Mouse (Mus musculus) limb, embryonic 14.5 days (tissue): ENCODE measurements at regions not wholly inside any gene's neighbourhood (a gene's known extent, or its start where the extent isn't known, plus 50 kb on each side); places are given as distances from the start of the nearest gene placed in this dataset.

ENCODE experiments used
- ATAC-seq: fragments of 200-750 bp; cut with Nextera tagmentation; 2 replicates; pipeline ENCODE4 v1.8.0; 2017; ENCODE audit warnings: low read depth, moderate number of reproducible peaks, moderate TSS enrichment; ENCODE audit not compliant: low FRiP score
- DNase-seq: peaks from one replicate; pipeline ENCODE4 v3.0.0-alpha.2; 2015; ENCODE audit warnings: low spot score
- H3K27ac ChIP-seq: fragments of 300-500 bp; sonication (generic); replicated peaks from 2 replicates; pipeline ENCODE4 v1.5.1; 2014; ENCODE audit warnings: low read depth, mild to moderate bottlenecking, low read length, moderate library complexity, mixed read lengths
- H3K27me3 ChIP-seq: fragments of 300-500 bp; sonication (generic); 2 replicates; pipeline ENCODE4 v1.6.1; 2014; ENCODE audit warnings: low read length, mixed read lengths; ENCODE audit not compliant: control insufficient read depth, insufficient read depth
- H3K36me3 ChIP-seq: fragments of 300-500 bp; sonication (generic); 2 replicates; pipeline ENCODE4 v1.6.1; 2014; ENCODE audit warnings: mild to moderate bottlenecking, low read length, moderate library complexity, mixed read lengths; ENCODE audit not compliant: control insufficient read depth, insufficient read depth
- H3K4me1 ChIP-seq: fragments of 300-500 bp; sonication (generic); 2 replicates; pipeline ENCODE4 v1.6.1; 2014; ENCODE audit warnings: antibody characterized with exemption, low read length, mixed read lengths; ENCODE audit not compliant: control insufficient read depth, insufficient read depth
- H3K4me2 ChIP-seq: fragments of 300-500 bp; sonication (generic); replicated peaks from 2 replicates; pipeline ENCODE4 v1.6.1; 2014; ENCODE audit warnings: low read depth, mild to moderate bottlenecking, low read length, moderate library complexity; ENCODE audit not compliant: severe bottlenecking
- H3K4me3 ChIP-seq: fragments of 300-500 bp; sonication (generic); replicated peaks from 2 replicates; pipeline ENCODE4 v1.5.1; 2014; ENCODE audit warnings: low read length
- H3K9ac ChIP-seq: fragments of 300-500 bp; sonication (generic); 2 replicates; pipeline ENCODE4 v1.6.1; 2014; ENCODE audit warnings: mild to moderate bottlenecking, low read depth, low read length, moderate library complexity; ENCODE audit not compliant: severe bottlenecking
- H3K9me3 ChIP-seq: fragments of 300-500 bp; sonication (generic); 2 replicates; pipeline ENCODE4 v1.6.1; 2016; ENCODE audit warnings: low read length; ENCODE audit not compliant: control insufficient read depth
- POLR2A ChIP-seq: fragments of 200-500 bp; IDR thresholded peaks from 2 replicates; pipeline ENCODE4 v1.8.0; 2012; ENCODE audit warnings: inconsistent platforms, mild to moderate bottlenecking, moderate library complexity, borderline replicate concordance; ENCODE audit not compliant: insufficient read depth, insufficient read length; ENCODE audit errors: extremely low read depth
- WGBS: fragments of 180-500 bp; shearing (Covaris S2); extraction: QIAGEN DNeasy Blood & Tissue Kit; methylation state at CpG from one replicate; pipeline ENCODE4 v1.1.7; 2014; 5-methylcytosine and 5-hydroxymethylcytosine counted together

DNA sequence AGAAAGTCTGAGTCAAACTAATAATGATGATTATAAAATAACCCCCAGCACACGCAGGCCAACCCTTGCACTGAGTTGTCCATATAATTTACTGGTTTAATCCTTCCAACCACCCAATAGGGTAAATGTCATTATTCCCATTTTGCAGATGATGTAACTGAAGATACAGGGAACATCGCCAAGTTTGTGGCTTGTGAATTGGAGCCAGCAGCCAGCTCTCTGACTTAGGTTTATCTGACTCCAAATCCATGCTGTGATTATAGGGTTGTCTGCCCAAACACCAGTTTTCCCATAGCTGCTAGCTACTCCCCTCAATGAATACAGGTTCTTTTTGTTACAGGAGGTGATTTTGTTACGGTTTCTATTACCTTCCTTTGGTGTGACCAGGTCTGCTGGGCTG, 451.3 kb upstream of the Jarid2 start:
- TF ChIP-seq POLR2A, result no peak
- 77% methylated on average over 3 of the region's 3 CpGs for WGBS
- H3K4me3 ChIP-seq, result no peak overlapping the region
- H3K27ac ChIP-seq, result no peak overlapping the region
- H3K9ac ChIP-seq, result no peak overlapping the region
- H3K4me2 ChIP-seq, result no peak overlapping the region
- peaks cover 18% of the 10 kb centered on the region for H3K4me1 ChIP-seq
- no peaks in the 10 kb centered on the region for H3K27me3 ChIP-seq
- no peaks in the 10 kb centered on the region for H3K9me3 ChIP-seq
- ATAC-seq, result no peak
- no peaks in the 10 kb centered on the region for H3K36me3 ChIP-seq
- peak; percentile 15 for DNase-seq

GRCm38 (mm10) chr13:44279036-44279435, 450.2 kb upstream of the Jarid2 start:
- no peak overlapping the region for H3K27ac ChIP-seq
- no peaks in the 10 kb centered on the region for H3K9me3 ChIP-seq
- 51% methylated on average over 4 of the region's 4 CpGs for WGBS
- H3K4me2 ChIP-seq, result no peak overlapping the region
- no peak overlapping the region for H3K4me3 ChIP-seq
- no peaks in the 10 kb centered on the region for H3K27me3 ChIP-seq
- ATAC-seq (no peak), DNase-seq (no peak)
- no peak for TF ChIP-seq POLR2A
- H3K9ac ChIP-seq, result no peak overlapping the region
- H3K36me3 ChIP-seq, result no peaks in the 10 kb centered on the region
- H3K4me1 ChIP-seq, result peaks cover 19% of the 10 kb centered on the region

DNA sequence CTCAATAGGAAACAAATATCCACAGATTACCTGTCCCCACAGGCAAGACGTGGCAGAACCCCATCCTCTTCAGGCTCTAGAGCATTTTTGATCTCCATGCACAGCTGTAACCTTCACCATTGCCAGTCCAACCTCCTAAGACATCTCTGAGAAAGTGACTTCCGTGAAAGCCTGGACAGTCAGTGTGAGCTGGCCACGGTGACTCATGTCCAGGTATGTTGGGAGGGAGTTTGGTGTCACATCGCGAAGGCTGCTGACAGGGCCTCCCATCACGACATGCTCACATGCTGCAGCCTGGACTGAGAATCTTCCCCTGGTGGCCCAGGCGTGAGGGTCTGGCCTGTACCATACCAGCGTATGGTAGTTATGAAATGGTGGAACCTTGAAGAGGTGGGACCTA, 449.0 kb upstream of the Jarid2 start:
- Histone ChIP-seq H3K9me3 (no peaks in the 10 kb centered on the region), H3K27ac (no peak overlapping the region), H3K4me2 (no peak overlapping the region), H3K4me1 (peaks cover 19% of the 10 kb centered on the region), H3K27me3 (no peaks in the 10 kb centered on the region), H3K36me3 (no peaks in the 10 kb centered on the region), H3K4me3 (no peak overlapping the region), H3K9ac (no peak overlapping the region)
- 96% methylated on average over 8 of the region's 8 CpGs for WGBS
- ATAC-seq (no peak), DNase-seq (no peak)
- no peak for TF ChIP-seq POLR2A

DNA sequence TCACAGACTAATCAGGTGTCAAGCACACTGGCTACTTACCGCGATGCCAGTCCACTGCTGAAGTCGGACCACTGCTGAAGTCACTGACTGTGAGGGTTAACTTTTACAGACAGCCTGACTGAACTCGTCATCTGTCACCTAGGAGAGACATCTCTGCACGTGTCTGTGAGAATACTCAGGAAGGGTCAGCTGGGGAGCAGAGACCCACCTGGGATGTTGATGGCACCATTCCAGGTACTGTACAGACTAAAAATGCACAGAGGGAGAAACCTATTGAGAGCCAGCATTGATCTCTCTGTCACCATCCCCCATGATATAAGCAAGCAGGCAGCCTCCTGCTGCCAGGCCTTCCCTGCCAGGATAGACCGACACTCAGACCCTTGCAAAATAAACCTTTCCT, 447.5 kb upstream of the Jarid2 start:
- H3K9me3 ChIP-seq, result no peaks in the 10 kb centered on the region
- H3K27ac ChIP-seq, result no peak overlapping the region
- H3K27me3 ChIP-seq, result no peaks in the 10 kb centered on the region
- ATAC-seq (no peak), DNase-seq (no peak)
- WGBS, result 65% methylated on average over 6 of the region's 6 CpGs
- peaks cover 19% of the 10 kb centered on the region for H3K4me1 ChIP-seq
- TF ChIP-seq POLR2A, result no peak
- no peak overlapping the region for H3K4me2 ChIP-seq
- H3K4me3 ChIP-seq, result no peak overlapping the region
- no peaks in the 10 kb centered on the region for H3K36me3 ChIP-seq
- no peak overlapping the region for H3K9ac ChIP-seq

DNA sequence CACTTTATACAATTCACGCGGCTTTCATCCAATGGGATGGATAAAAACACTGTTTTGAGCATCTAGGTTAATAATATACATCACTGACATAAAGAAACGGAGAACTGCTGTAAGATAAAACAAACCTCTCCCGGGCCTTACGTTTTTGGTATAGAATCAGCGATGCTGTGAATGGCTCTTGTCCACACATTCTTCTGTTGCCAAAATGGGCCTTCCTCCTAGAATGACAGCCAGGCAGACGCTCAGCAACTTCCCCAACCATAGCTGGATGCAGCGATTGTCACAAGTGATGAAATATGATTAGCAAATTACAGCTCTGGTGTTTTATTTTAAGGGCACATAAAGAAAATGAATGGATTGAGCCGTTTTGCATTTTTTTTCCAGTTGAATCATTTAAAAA, 447.0 kb upstream of the Jarid2 start:
- no peaks in the 10 kb centered on the region for H3K9me3 ChIP-seq
- peaks cover 19% of the 10 kb centered on the region for H3K4me1 ChIP-seq
- H3K4me3 ChIP-seq, result no peak overlapping the region
- TF ChIP-seq POLR2A, result no peak
- ATAC-seq (no peak), DNase-seq (no peak)
- no peak overlapping the region for H3K4me2 ChIP-seq
- H3K36me3 ChIP-seq, result no peaks in the 10 kb centered on the region
- no peak overlapping the region for H3K27ac ChIP-seq
- 67% methylated on average over 9 of the region's 9 CpGs for WGBS
- no peaks in the 10 kb centered on the region for H3K27me3 ChIP-seq
- no peak overlapping the region for H3K9ac ChIP-seq

DNA sequence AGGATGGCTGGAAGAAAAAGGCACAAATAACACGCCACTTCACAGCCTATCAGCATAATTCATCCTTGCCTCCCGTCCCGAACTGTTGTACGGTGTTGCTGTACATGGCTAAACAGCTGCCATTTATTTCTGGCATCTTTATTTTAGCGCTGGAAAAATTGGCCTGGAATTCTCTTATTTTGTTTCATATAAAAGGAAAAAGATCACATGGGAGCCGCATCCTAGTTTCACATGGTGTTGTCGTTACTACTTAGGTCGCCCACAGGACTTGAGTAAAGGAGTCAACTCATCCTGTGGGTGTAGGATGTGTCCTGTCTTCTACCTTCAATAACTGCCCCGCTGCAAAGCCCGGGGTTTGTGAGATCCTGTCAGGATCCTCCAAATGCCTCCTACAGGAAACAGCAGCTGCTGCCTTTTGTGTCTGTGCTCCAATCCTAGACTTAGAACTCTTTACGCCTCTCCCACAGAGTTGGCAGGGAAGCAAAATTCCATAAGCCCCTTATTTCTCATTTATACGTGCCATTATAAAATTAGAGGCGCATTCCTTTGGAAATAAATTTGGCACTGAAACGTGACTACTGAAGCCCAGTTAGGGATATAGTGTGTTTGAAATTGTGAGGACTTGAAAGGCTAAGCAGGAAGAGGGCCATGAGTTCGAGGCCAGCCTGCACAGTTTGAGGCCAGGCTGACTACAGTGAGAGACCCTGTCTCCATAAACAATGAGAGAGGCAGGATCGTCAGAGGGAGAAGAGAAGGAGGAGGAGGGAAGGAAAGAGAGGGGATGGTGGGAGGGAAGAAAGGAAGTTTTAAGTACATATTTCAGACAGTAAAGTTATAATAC, 446.3 kb upstream of the Jarid2 start:
- no peaks in the 10 kb centered on the region for H3K9me3 ChIP-seq
- 48% methylated on average over 16 of the region's 16 CpGs for WGBS
- DNase-seq (peak; percentile 77), ATAC-seq (peak; percentile 84)
- H3K36me3 ChIP-seq, result no peaks in the 10 kb centered on the region
- no peak overlapping the region for H3K4me3 ChIP-seq
- no peak overlapping the region for H3K9ac ChIP-seq
- no peak overlapping the region for H3K4me2 ChIP-seq
- H3K4me1 ChIP-seq, result peaks cover 19% of the 10 kb centered on the region
- TF ChIP-seq POLR2A, result no peak
- H3K27ac ChIP-seq, result no peak overlapping the region
- H3K27me3 ChIP-seq, result no peaks in the 10 kb centered on the region
